Mouse (Mus musculus): ENCODE data around the gene Pafah1b1.
A peak's percentile ranks its signal among the peaks of the same experiment; 100 is the strongest.

Gene Pafah1b1

GRCm38 (mm10) chr11:74724235-74724791 is at the start of gene Pafah1b1:
Pafah1b1 (minus strand) TSS chr11:74724670.
- DNase-seq (ENCODE audit: low read depth, low spot score) = peak; percentile 89

- no peak for DNase-seq (ENCODE audit: low read depth, low spot score)
Measured at GRCm38 (mm10) chr11:74772386-74772785, 47.9 kb upstream of the Pafah1b1 start.

- no peak for DNase-seq (ENCODE audit: low read depth, low spot score)
Measured at GRCm38 (mm10) chr11:74771650-74772049, 47.2 kb upstream of the Pafah1b1 start.

- DNase-seq (ENCODE audit: low read depth, low spot score) = no peak
Measured at GRCm38 (mm10) chr11:74771234-74771633, 46.8 kb upstream of the Pafah1b1 start.

GRCm38 (mm10) chr11:74770595-74771207 is 46.2 kb upstream of the Pafah1b1 start, which contains the start of gene Mettl16:
Mettl16 (plus strand) TSS chr11:74770830.
- DNase-seq (ENCODE audit: low read depth, low spot score) = peak; percentile 95

GRCm38 (mm10) chr11:74770037-74770436 is 45.6 kb upstream of the Pafah1b1 start:
- DNase-seq (ENCODE audit: low read depth, low spot score) = no peak

GRCm38 (mm10) chr11:74768045-74768444 is 43.6 kb upstream of the Pafah1b1 start:
- DNase-seq (ENCODE audit: low read depth, low spot score) = no peak

- no peak for DNase-seq (ENCODE audit: low read depth, low spot score)
Measured at GRCm38 (mm10) chr11:74767469-74767868, 43.0 kb upstream of the Pafah1b1 start.

- DNase-seq (ENCODE audit: low read depth, low spot score) = no peak
Measured at GRCm38 (mm10) chr11:74763960-74764625, 39.6 kb upstream of the Pafah1b1 start.

- DNase-seq (ENCODE audit: low read depth, low spot score) = no peak
Measured at GRCm38 (mm10) chr11:74761011-74761705, 36.7 kb upstream of the Pafah1b1 start.

- DNase-seq (ENCODE audit: low read depth, low spot score) = no peak
Measured at GRCm38 (mm10) chr11:74756631-74757030, 32.2 kb upstream of the Pafah1b1 start.

GRCm38 (mm10) chr11:74751352-74752066 is 27.0 kb upstream of the Pafah1b1 start:
- DNase-seq (ENCODE audit: low read depth, low spot score) = no peak

GRCm38 (mm10) chr11:74750662-74751351 is 26.3 kb upstream of the Pafah1b1 start:
- DNase-seq (ENCODE audit: low read depth, low spot score) = no peak

- DNase-seq (ENCODE audit: low read depth, low spot score) = no peak
Measured at GRCm38 (mm10) chr11:74749241-74749640, 24.8 kb upstream of the Pafah1b1 start.

- DNase-seq (ENCODE audit: low read depth, low spot score) = no peak
Measured at GRCm38 (mm10) chr11:74748022-74748421, 23.6 kb upstream of the Pafah1b1 start.

- no peak for DNase-seq (ENCODE audit: low read depth, low spot score)
Measured at GRCm38 (mm10) chr11:74737861-74738260, 13.4 kb upstream of the Pafah1b1 start.

GRCm38 (mm10) chr11:74734917-74735316 is 10.4 kb upstream of the Pafah1b1 start:
- no peak for DNase-seq (ENCODE audit: low read depth, low spot score)

- DNase-seq (ENCODE audit: low read depth, low spot score) = no peak
Measured at GRCm38 (mm10) chr11:74725181-74725580, 711 bp upstream of the Pafah1b1 start.

- DNase-seq (ENCODE audit: low read depth, low spot score) = peak; percentile 72
Measured at GRCm38 (mm10) chr11:74723357-74724234, 874 bp downstream of the Pafah1b1 start.

- no peak for DNase-seq (ENCODE audit: low read depth, low spot score)
Measured at GRCm38 (mm10) chr11:74721971-74722370, 2.5 kb downstream of the Pafah1b1 start.
